Mouse (Mus musculus) cerebellum, postnatal 14 days (tissue): ENCODE measurements around the gene Rab5b.
A peak's percentile ranks its signal among the peaks of the same experiment; 100 is the strongest.
"Not testable (repeated sequence)": the region's sequence is repeated elsewhere in the genome, so short reads cannot be mapped to it uniquely, and the experiment has no call there.

Source experiments
- DNase-seq, 2 experiments: peaks; one replicate each; pipeline ENCODE4 v3.0.0; 2021; ENCODE audit warnings: mixed read lengths in 2 of 2

Rab5b gene

GRCm38 (mm10) chr10:128641871-128642270 lies 54.2 kb downstream of the Rab5b start:
- no peak for DNase-seq

- no peak for DNase-seq
These were observed 55.2 kb downstream of the Rab5b start for GRCm38 (mm10) chr10:128640891-128641290.

GRCm38 (mm10) chr10:128639999-128640398 lies 56.1 kb downstream of the Rab5b start:
- no peak for DNase-seq

GRCm38 (mm10) chr10:128637011-128637410 lies 59.1 kb downstream of the Rab5b start:
- DNase-seq: no peak

- DNase-seq: no peak
These were observed 59.5 kb downstream of the Rab5b start for GRCm38 (mm10) chr10:128636561-128636960.

- no peak for DNase-seq
These were observed 60.4 kb downstream of the Rab5b start for GRCm38 (mm10) chr10:128635697-128636096.

- DNase-seq: no peak
These were observed 64.5 kb downstream of the Rab5b start for GRCm38 (mm10) chr10:128631571-128631970.

- DNase-seq: not testable (repeated sequence)
These were observed 65.8 kb downstream of the Rab5b start for GRCm38 (mm10) chr10:128630306-128630705.

GRCm38 (mm10) chr10:128629746-128630145 lies 66.3 kb downstream of the Rab5b start:
- DNase-seq: no peak

- peak; percentile 20 to 51 for DNase-seq
These were observed 68.4 kb downstream of the Rab5b start for GRCm38 (mm10) chr10:128627398-128628317.
